Mouse (Mus musculus) yolk sac, embryonic 10.5 days (tissue): ENCODE results near the gene Mlst8.
"Not testable (repeated sequence)": the region's sequence is repeated elsewhere in the genome, so short reads cannot be mapped to it uniquely, and the experiment has no call there.

Experiments used
- DNase-seq: peaks from one replicate; pipeline ENCODE4 v3.0.0-alpha.2; 2017; ENCODE audit warnings: low spot score

The Mlst8 gene

GRCm38 (mm10) chr17:24425326-24425725 lies 53.6 kb downstream of the Mlst8 start:
- not testable (repeated sequence) for DNase-seq

DNA sequence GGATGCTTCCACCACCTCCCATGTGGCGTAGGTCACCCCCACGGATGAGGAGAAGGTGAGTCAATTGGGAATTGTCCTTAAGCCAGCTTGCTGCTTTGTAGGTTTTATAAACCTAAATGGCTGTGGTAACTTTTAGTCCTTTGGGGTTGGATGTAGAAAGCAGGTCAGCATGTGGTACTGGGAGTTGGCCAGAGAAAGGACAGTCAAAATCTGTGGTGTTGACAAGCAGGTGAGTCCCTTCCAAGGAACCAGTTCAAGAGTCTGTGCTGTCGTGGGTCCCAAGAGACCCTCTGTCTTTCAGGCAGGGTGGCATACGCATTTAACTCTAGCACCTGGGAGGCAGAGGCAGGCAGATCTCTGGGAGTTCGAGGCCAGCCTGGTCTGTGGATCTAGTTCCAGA lies 54.4 kb downstream of the Mlst8 start:
- DNase-seq: no peak
